Mouse (Mus musculus) stomach, embryonic 16.5 days (tissue): ENCODE data around the gene Ugt1a7c. TPM values are rescaled to one million over a fixed set of nuclear protein-coding genes. Genes with fewer than 3 reads are reported as not detected.

Experiments
- ATAC-seq: fragments of 200-750 bp; cut with Nextera tagmentation; 2 replicates; pipeline ENCODE4 v1.8.0; 2017; ENCODE audit warnings: moderate number of reproducible peaks, moderate TSS enrichment; ENCODE audit not compliant: insufficient read depth, low FRiP score
- H3K27ac ChIP-seq: fragments of 300-500 bp; sonication (generic); 2 replicates; pipeline ENCODE4 v1.5.1; 2014; ENCODE audit warnings: low read length
- H3K27me3 ChIP-seq: fragments of 300-500 bp; sonication (generic); 2 replicates; pipeline ENCODE4 v1.6.1; 2014; ENCODE audit warnings: low read length, control low read depth, mixed read lengths; ENCODE audit not compliant: control insufficient read depth, insufficient read depth
- H3K36me3 ChIP-seq: fragments of 300-500 bp; sonication (generic); 2 replicates; pipeline ENCODE4 v1.6.1; 2014; ENCODE audit warnings: low read length; ENCODE audit not compliant: control insufficient read depth, insufficient read depth
- H3K4me1 ChIP-seq: fragments of 300-500 bp; sonication (generic); 2 replicates; pipeline ENCODE4 v1.6.1; 2014; ENCODE audit warnings: low read length, control low read depth, mixed read lengths; ENCODE audit not compliant: control insufficient read depth, insufficient read depth
- H3K4me2 ChIP-seq: fragments of 300-500 bp; sonication (generic); 2 replicates; pipeline ENCODE4 v1.6.1; 2014; ENCODE audit warnings: low read depth, low read length, mixed read lengths
- H3K4me3 ChIP-seq: fragments of 300-500 bp; sonication (generic); replicated peaks from 2 replicates; pipeline ENCODE4 v1.5.1; 2014; ENCODE audit warnings: mild to moderate bottlenecking, low read length
- H3K9ac ChIP-seq: fragments of 300-500 bp; sonication (generic); 2 replicates; pipeline ENCODE4 v1.6.1; 2014; ENCODE audit warnings: low read length
- H3K9me3 ChIP-seq: fragments of 300-500 bp; sonication (generic); replicated peaks from 2 replicates; pipeline ENCODE4 v1.6.1; 2016; ENCODE audit warnings: low read length, control low read depth; ENCODE audit not compliant: control insufficient read depth
- WGBS: fragments of 180-500 bp; shearing (Covaris S2); extraction: QIAGEN DNeasy Blood & Tissue Kit; methylation state at CpG from one replicate; pipeline ENCODE4 v1.1.7; 2014; 5-methylcytosine and 5-hydroxymethylcytosine counted together
- polyA plus RNA-seq: library from polyadenylated mRNA; unstranded; fragments of >200 nt; fragmentation: Nextera tagmentation; extraction: Ambion mirVana; gene quantifications from 2 replicates; pipeline ENCODE4 v1.2.1, GENCODE M21; 2015

Gene Ugt1a7c
- polyA plus RNA-seq, 1 experiment from 2014 or later = 15.8 TPM

GRCm38 (mm10) chr1:88234646-88235045 is 139.8 kb downstream of the Ugt1a7c start:
- Histone ChIP-seq H3K4me2 (no peak overlapping the region), H3K9ac (no peak overlapping the region), H3K4me1 (no peaks in the 10 kb centered on the region), H3K4me3 (no peak overlapping the region), H3K27ac (no peak overlapping the region), H3K36me3 (no peaks in the 10 kb centered on the region), H3K27me3 (no peaks in the 10 kb centered on the region), H3K9me3 (peaks cover 83% of the 10 kb centered on the region)
- ATAC-seq = no peak
- WGBS = 42% methylated on average over 5 of the region's 5 CpGs

GRCm38 (mm10) chr1:88235046-88235893 is 140.4 kb downstream of the Ugt1a7c start:
- ATAC-seq = 0 out of 2 replicates have a peak, but pooled peaks have one; percentile 5
- no peak overlapping the region for H3K4me2 ChIP-seq
- no peaks in the 10 kb centered on the region for H3K4me1 ChIP-seq
- H3K36me3 ChIP-seq = no peaks in the 10 kb centered on the region
- H3K27me3 ChIP-seq = no peaks in the 10 kb centered on the region
- H3K27ac ChIP-seq = no peak overlapping the region
- WGBS = 61% methylated on average over 11 of the region's 11 CpGs
- H3K9ac ChIP-seq = no peak overlapping the region
- H3K9me3 ChIP-seq = peaks cover 83% of the 10 kb centered on the region
- H3K4me3 ChIP-seq = no peak overlapping the region

GRCm38 (mm10) chr1:88235894-88236415 is 141.1 kb downstream of the Ugt1a7c start:
- H3K9me3 ChIP-seq = peaks cover 85% of the 10 kb centered on the region
- H3K27me3 ChIP-seq = no peaks in the 10 kb centered on the region
- no peak overlapping the region for H3K27ac ChIP-seq
- no peak overlapping the region for H3K4me2 ChIP-seq
- no peak overlapping the region for H3K9ac ChIP-seq
- WGBS = 61% methylated on average over 4 of the region's 4 CpGs
- H3K4me3 ChIP-seq = no peak overlapping the region
- ATAC-seq = no peak
- no peaks in the 10 kb centered on the region for H3K36me3 ChIP-seq
- H3K4me1 ChIP-seq = no peaks in the 10 kb centered on the region

DNA sequence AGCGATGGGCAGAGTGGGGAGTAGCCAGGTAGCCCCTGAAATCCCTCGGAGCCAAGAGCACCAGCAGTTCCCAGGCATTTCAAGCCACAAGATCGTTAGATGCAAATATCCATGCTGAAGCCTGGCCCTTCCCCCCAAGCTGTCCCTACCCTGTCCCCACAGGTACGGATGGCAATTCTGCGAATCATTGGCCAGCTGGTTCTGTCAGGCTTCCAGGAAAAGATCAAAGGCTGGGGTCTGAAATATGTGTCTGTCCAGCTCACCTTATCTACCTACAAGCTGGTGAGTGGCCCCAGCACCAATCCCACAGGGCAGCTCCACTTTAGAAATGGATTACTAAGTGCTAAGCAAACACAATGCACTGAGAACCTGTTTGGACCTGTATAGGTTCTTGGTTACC is 142.4 kb downstream of the Ugt1a7c start:
- H3K27ac ChIP-seq = no peak overlapping the region
- H3K36me3 ChIP-seq = no peaks in the 10 kb centered on the region
- H3K4me2 ChIP-seq = no peak overlapping the region
- H3K9ac ChIP-seq = no peak overlapping the region
- peaks cover 74% of the 10 kb centered on the region for H3K9me3 ChIP-seq
- H3K27me3 ChIP-seq = no peaks in the 10 kb centered on the region
- WGBS = 72% methylated on average over 5 of the region's 5 CpGs
- H3K4me3 ChIP-seq = no peak overlapping the region
- H3K4me1 ChIP-seq = no peaks in the 10 kb centered on the region
- no peak for ATAC-seq

GRCm38 (mm10) chr1:88238771-88239170 is 143.9 kb downstream of the Ugt1a7c start:
- 74% methylated on average over 6 of the region's 6 CpGs for WGBS
- Histone ChIP-seq H3K4me2 (no peak overlapping the region), H3K27ac (no peak overlapping the region), H3K9ac (no peak overlapping the region), H3K27me3 (no peaks in the 10 kb centered on the region), H3K9me3 (peaks cover 66% of the 10 kb centered on the region), H3K4me1 (no peaks in the 10 kb centered on the region), H3K4me3 (no peak overlapping the region), H3K36me3 (no peaks in the 10 kb centered on the region)
- peak; percentile 7; the same call in 1 of the 2 replicates for ATAC-seq

DNA sequence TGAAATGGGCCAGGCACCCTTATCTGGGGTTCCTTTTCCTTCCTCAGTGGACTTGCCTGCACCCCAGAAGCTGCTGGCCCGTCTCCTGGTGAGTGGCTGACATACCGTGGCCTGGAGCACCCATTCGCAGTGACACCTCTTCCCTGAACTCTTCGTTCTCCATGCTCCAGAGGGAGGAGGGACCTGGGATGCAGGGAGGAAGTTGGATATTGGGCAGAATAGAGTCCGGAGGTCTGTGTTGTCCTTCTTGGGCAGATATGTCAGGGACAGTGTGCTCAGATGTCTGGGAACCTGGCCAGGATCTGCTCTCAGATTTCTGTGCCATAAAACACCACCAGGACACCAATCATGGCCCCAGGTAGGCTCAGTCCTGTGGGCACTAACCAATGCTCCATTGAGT is 145.2 kb downstream of the Ugt1a7c start:
- peaks cover 55% of the 10 kb centered on the region for H3K9me3 ChIP-seq
- H3K9ac ChIP-seq = no peak overlapping the region
- H3K27ac ChIP-seq = no peak overlapping the region
- H3K4me3 ChIP-seq = no peak overlapping the region
- H3K4me2 ChIP-seq = no peak overlapping the region
- no peaks in the 10 kb centered on the region for H3K4me1 ChIP-seq
- H3K27me3 ChIP-seq = no peaks in the 10 kb centered on the region
- no peaks in the 10 kb centered on the region for H3K36me3 ChIP-seq
- WGBS = 72% methylated on average over 5 of the region's 5 CpGs
- ATAC-seq = no peak

GRCm38 (mm10) chr1:88240579-88240978 is 145.7 kb downstream of the Ugt1a7c start:
- no peaks in the 10 kb centered on the region for H3K27me3 ChIP-seq
- H3K9me3 ChIP-seq = peaks cover 50% of the 10 kb centered on the region
- H3K36me3 ChIP-seq = no peaks in the 10 kb centered on the region
- no peak for ATAC-seq
- H3K4me2 ChIP-seq = no peak overlapping the region
- WGBS = 68% methylated on average over 4 of the region's 4 CpGs
- H3K4me1 ChIP-seq = no peaks in the 10 kb centered on the region
- no peak overlapping the region for H3K27ac ChIP-seq
- no peak overlapping the region for H3K4me3 ChIP-seq
- H3K9ac ChIP-seq = no peak overlapping the region

DNA sequence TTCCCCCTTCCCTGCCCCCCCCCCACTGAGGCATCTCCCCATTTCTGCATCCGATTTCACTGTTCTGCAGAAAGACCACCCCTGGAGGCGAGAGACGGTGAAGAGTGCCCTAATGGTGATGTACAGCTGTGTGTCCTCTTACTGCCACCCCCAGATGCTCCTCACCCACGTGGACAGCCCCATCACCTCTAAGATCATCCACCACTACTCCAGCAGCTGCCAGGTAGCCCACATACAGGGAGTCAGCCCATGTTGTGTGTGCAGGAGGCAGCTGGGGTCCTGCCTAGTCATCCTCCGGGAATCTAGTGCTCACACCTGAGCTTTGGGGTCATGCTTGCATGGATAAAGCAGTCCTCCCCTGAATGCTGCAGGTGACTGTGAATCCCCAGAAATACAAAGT is 149.0 kb downstream of the Ugt1a7c start:
- H3K27ac ChIP-seq = no peak overlapping the region
- no peaks in the 10 kb centered on the region for H3K36me3 ChIP-seq
- no peak overlapping the region for H3K4me3 ChIP-seq
- no peak overlapping the region for H3K4me2 ChIP-seq
- H3K27me3 ChIP-seq = no peaks in the 10 kb centered on the region
- H3K4me1 ChIP-seq = no peaks in the 10 kb centered on the region
- no peak overlapping the region for H3K9ac ChIP-seq
- 62% methylated on average over 5 of the region's 5 CpGs for WGBS
- H3K9me3 ChIP-seq = peaks cover 37% of the 10 kb centered on the region
- ATAC-seq = no peak

- Histone ChIP-seq H3K27me3 (no peaks in the 10 kb centered on the region), H3K9me3 (peaks cover 31% of the 10 kb centered on the region), H3K9ac (no peak overlapping the region), H3K36me3 (no peaks in the 10 kb centered on the region), H3K4me2 (no peak overlapping the region), H3K4me3 (no peak overlapping the region), H3K4me1 (no peaks in the 10 kb centered on the region), H3K27ac (no peak overlapping the region)
- ATAC-seq = no peak
- WGBS = 76% methylated on average over 6 of the region's 6 CpGs
Measured at GRCm38 (mm10) chr1:88245881-88246280, 151.0 kb downstream of the Ugt1a7c start.
